Mouse (Mus musculus): ENCODE measurements at regions not wholly inside any gene's neighbourhood (a gene's known extent, or its start where the extent isn't known, plus 50 kb on each side); places are given as distances from the start of the nearest gene placed in this dataset.

- WGBS (ENCODE audit: insufficient replicate concordance) = 27% methylated on average over 1 of the region's 1 CpGs
- Histone ChIP-seq H3K9me3 (ENCODE audit: control insufficient read depth, low read length) (no peaks in the 10 kb centered on the region), H3K4me3 (ENCODE audit: insufficient read depth in 1 of 2, low read depth in 2 of 2, low read length in 2 of 2) (no peak overlapping the region), H3K27ac (no peak overlapping the region), H3K36me3 (replicated peaks; ENCODE audit: control insufficient read depth, insufficient read depth, low read depth) (no peaks in the 10 kb centered on the region), H3K9ac (replicated peaks) (no peak overlapping the region), H3K4me1 (replicated peaks; ENCODE audit: control insufficient read depth in 2 of 2, insufficient read depth in 2 of 2, low read length in 1 of 2) (no peaks in the 10 kb centered on the region), H3K27me3 (ENCODE audit: control insufficient read depth, insufficient read depth, low read length) (no peaks in the 10 kb centered on the region), H3K4me2 (ENCODE audit: low read depth) (no peak overlapping the region)
- TF ChIP-seq EP300 (IDR thresholded peaks at IDR 0.05; ENCODE audit: low read depth) (no peak), CTCF (IDR thresholded peaks at IDR 0.05; ENCODE audit: low read depth) (no peak)
- ATAC-seq (ENCODE audit: insufficient read depth) (no peak), DNase-seq (ENCODE audit: low read depth in 3 of 3, low spot score in 3 of 3) (no peak)
Measured at GRCm38 (mm10) chr5:17289028-17289427, 84.0 kb upstream of the Speer4f2 start.

- TF ChIP-seq EP300 (IDR thresholded peaks at IDR 0.05; ENCODE audit: low read depth) (no peak), CTCF (IDR thresholded peaks at IDR 0.05; ENCODE audit: low read depth) (no peak)
- H3K4me3 ChIP-seq (ENCODE audit: insufficient read depth in 1 of 2, low read depth in 2 of 2, low read length in 2 of 2) = no peak overlapping the region
- 49% methylated on average over 2 of the region's 2 CpGs for WGBS (ENCODE audit: insufficient replicate concordance)
Measured at GRCm38 (mm10) chr5:17292559-17292958, 80.4 kb upstream of the Speer4f2 start.

GRCm38 (mm10) chr5:17296571-17297035, 76.4 kb upstream of the Speer4f2 start:
- H3K27ac ChIP-seq = no peak overlapping the region
- H3K4me2 ChIP-seq (ENCODE audit: low read depth) = no peak overlapping the region
- no peaks in the 10 kb centered on the region for H3K27me3 ChIP-seq (ENCODE audit: control insufficient read depth, insufficient read depth, low read length)
- no peaks in the 10 kb centered on the region for H3K4me1 ChIP-seq (replicated peaks; ENCODE audit: control insufficient read depth in 2 of 2, insufficient read depth in 2 of 2, low read length in 1 of 2)
- no peaks in the 10 kb centered on the region for H3K36me3 ChIP-seq (replicated peaks; ENCODE audit: control insufficient read depth, insufficient read depth, low read depth)
- no peaks in the 10 kb centered on the region for H3K9me3 ChIP-seq (ENCODE audit: control insufficient read depth, low read length)
- no peak overlapping the region for H3K9ac ChIP-seq (replicated peaks)
- no peak for ATAC-seq (ENCODE audit: insufficient read depth)
- H3K4me3 ChIP-seq (ENCODE audit: insufficient read depth in 1 of 2, low read depth in 2 of 2, low read length in 2 of 2) = no peak overlapping the region
- no peak for DNase-seq (ENCODE audit: low read depth in 3 of 3, low spot score in 3 of 3)
- 49% methylated on average over 4 of the region's 4 CpGs for WGBS (ENCODE audit: insufficient replicate concordance)
- no peak for TF ChIP-seq CTCF (IDR thresholded peaks at IDR 0.05; ENCODE audit: low read depth)
- TF ChIP-seq EP300 (IDR thresholded peaks at IDR 0.05; ENCODE audit: low read depth) = no peak

More at GRCm38 (mm10) chr5:17292559-17292958, 80.4 kb upstream of the Speer4f2 start:
- ATAC-seq (ENCODE audit: insufficient read depth) (no peak), DNase-seq (ENCODE audit: low read depth in 3 of 3, low spot score in 3 of 3) (no peak)
- Histone ChIP-seq H3K36me3 (replicated peaks; ENCODE audit: control insufficient read depth, insufficient read depth, low read depth) (no peaks in the 10 kb centered on the region), H3K27ac (no peak overlapping the region), H3K27me3 (ENCODE audit: control insufficient read depth, insufficient read depth, low read length) (no peaks in the 10 kb centered on the region), H3K9ac (replicated peaks) (no peak overlapping the region), H3K4me2 (ENCODE audit: low read depth) (no peak overlapping the region), H3K9me3 (ENCODE audit: control insufficient read depth, low read length) (no peaks in the 10 kb centered on the region), H3K4me1 (replicated peaks; ENCODE audit: control insufficient read depth in 2 of 2, insufficient read depth in 2 of 2, low read length in 1 of 2) (no peaks in the 10 kb centered on the region)

GRCm38 (mm10) chr5:17299846-17300245, 73.1 kb upstream of the Speer4f2 start:
- no peak for DNase-seq (ENCODE audit: low read depth in 3 of 3, low spot score in 3 of 3)
- Histone ChIP-seq H3K9me3 (ENCODE audit: control insufficient read depth, low read length) (no peaks in the 10 kb centered on the region), H3K4me1 (replicated peaks; ENCODE audit: control insufficient read depth in 2 of 2, insufficient read depth in 2 of 2, low read length in 1 of 2) (no peaks in the 10 kb centered on the region), H3K4me2 (ENCODE audit: low read depth) (no peak overlapping the region), H3K36me3 (replicated peaks; ENCODE audit: control insufficient read depth, insufficient read depth, low read depth) (no peaks in the 10 kb centered on the region), H3K9ac (replicated peaks) (no peak overlapping the region), H3K4me3 (ENCODE audit: insufficient read depth in 1 of 2, low read depth in 2 of 2, low read length in 2 of 2) (no peak overlapping the region), H3K27me3 (ENCODE audit: control insufficient read depth, insufficient read depth, low read length) (no peaks in the 10 kb centered on the region), H3K27ac (no peak overlapping the region)
- TF ChIP-seq EP300 (IDR thresholded peaks at IDR 0.05; ENCODE audit: low read depth) (no peak), CTCF (IDR thresholded peaks at IDR 0.05; ENCODE audit: low read depth) (no peak)
- no peak for ATAC-seq (ENCODE audit: insufficient read depth)

- no peak for ATAC-seq (ENCODE audit: insufficient read depth)
- DNase-seq (ENCODE audit: low read depth in 3 of 3, low spot score in 3 of 3) = no peak
- no peaks in the 10 kb centered on the region for H3K4me1 ChIP-seq (replicated peaks; ENCODE audit: control insufficient read depth in 2 of 2, insufficient read depth in 2 of 2, low read length in 1 of 2)
- no peaks in the 10 kb centered on the region for H3K27me3 ChIP-seq (ENCODE audit: control insufficient read depth, insufficient read depth, low read length)
- no peak overlapping the region for H3K4me3 ChIP-seq (ENCODE audit: insufficient read depth in 1 of 2, low read depth in 2 of 2, low read length in 2 of 2)
- no peak overlapping the region for H3K4me2 ChIP-seq (ENCODE audit: low read depth)
- no peak overlapping the region for H3K27ac ChIP-seq
- no peaks in the 10 kb centered on the region for H3K9me3 ChIP-seq (ENCODE audit: control insufficient read depth, low read length)
- H3K9ac ChIP-seq (replicated peaks) = no peak overlapping the region
- TF ChIP-seq CTCF (IDR thresholded peaks at IDR 0.05; ENCODE audit: low read depth) = no peak
- no peak for TF ChIP-seq EP300 (IDR thresholded peaks at IDR 0.05; ENCODE audit: low read depth)
- H3K36me3 ChIP-seq (replicated peaks; ENCODE audit: control insufficient read depth, insufficient read depth, low read depth) = no peaks in the 10 kb centered on the region
Measured at GRCm38 (mm10) chr5:17321501-17321900, 51.5 kb upstream of the Speer4f2 start.
